Mouse (Mus musculus) forebrain, embryonic 14.5 days (tissue): ENCODE results near the gene Shb. TPM values are rescaled to one million over a fixed set of nuclear protein-coding genes. Genes with fewer than 3 reads are reported as not detected.

Source experiments
- ATAC-seq: fragments of 200-750 bp; cut with Nextera tagmentation; 2 replicates; pipeline ENCODE4 v1.8.0; 2017; ENCODE audit warnings: mild to moderate bottlenecking, moderate library complexity
- DNase-seq: peaks from one replicate; pipeline ENCODE4 v3.0.0-alpha.2; 2015; ENCODE audit warnings: low spot score
- H3K27ac ChIP-seq: fragments of 300-500 bp; sonication (generic); 2 replicates; pipeline ENCODE4 v1.5.1; 2014; ENCODE audit warnings: low read depth, mild to moderate bottlenecking, control low read depth, low read length, moderate library complexity
- H3K27me3 ChIP-seq: fragments of 300-500 bp; sonication (generic); replicated peaks from 2 replicates; pipeline ENCODE4 v1.6.1; 2014; ENCODE audit warnings: low read length, control low read depth, mixed read lengths; ENCODE audit not compliant: control insufficient read depth, insufficient read depth
- H3K36me3 ChIP-seq: fragments of 300-500 bp; sonication (generic); 2 replicates; pipeline ENCODE4 v1.6.1; 2014; ENCODE audit warnings: low read length, control low read depth; ENCODE audit not compliant: control insufficient read depth, insufficient read depth
- H3K4me1 ChIP-seq: fragments of 300-500 bp; sonication (generic); 2 replicates; pipeline ENCODE4 v1.6.1; 2014; ENCODE audit warnings: antibody characterized with exemption, low read length, control low read depth; ENCODE audit not compliant: control insufficient read depth, insufficient read depth
- H3K4me2 ChIP-seq: fragments of 300-500 bp; sonication (generic); 2 replicates; pipeline ENCODE4 v1.6.1; 2014; ENCODE audit warnings: mild to moderate bottlenecking, control low read depth, low read length
- H3K4me3 ChIP-seq: fragments of 300-500 bp; sonication (generic); 2 replicates; pipeline ENCODE4 v1.5.1; 2014; ENCODE audit warnings: low read depth, low read length, control low read depth
- H3K9ac ChIP-seq: fragments of 300-500 bp; sonication (generic); 2 replicates; pipeline ENCODE4 v1.6.1; 2014; ENCODE audit warnings: mild to moderate bottlenecking, low read length, control low read depth, moderate library complexity
- H3K9me3 ChIP-seq: fragments of 300-500 bp; sonication (generic); replicated peaks from 2 replicates; pipeline ENCODE4 v1.6.1; 2016; ENCODE audit warnings: low read length, control low read depth, mixed read lengths; ENCODE audit not compliant: control insufficient read depth
- whole genome bisulfite sequencing: fragments of 180-500 bp; shearing (Covaris S2); extraction: QIAGEN DNeasy Blood & Tissue Kit; methylation state at CpG from one replicate; pipeline ENCODE4 v1.1.7; 2014; 5-methylcytosine and 5-hydroxymethylcytosine counted together
- polyA plus RNA-seq: library from polyadenylated mRNA; unstranded; fragments of >200 nt; fragmentation: Nextera tagmentation; extraction: Ambion mirVana; gene quantifications from 2 replicates; pipeline ENCODE4 v1.2.1, GENCODE M21; 2014

The Shb gene
- polyA plus RNA-seq, 1 experiment from 2014 or later: 14.5 TPM

- Histone ChIP-seq H3K4me3 (no peak overlapping the region), H3K36me3 (peaks cover 35% of the 10 kb centered on the region), H3K9me3 (no peaks in the 10 kb centered on the region), H3K4me1 (peaks cover 16% of the 10 kb centered on the region; the same call in 1 of the 2 replicates), H3K27ac (no peak overlapping the region), H3K27me3 (no peaks in the 10 kb centered on the region), H3K4me2 (no peak overlapping the region), H3K9ac (no peak overlapping the region)
- WGBS: 78% methylated on average over 7 of the region's 7 CpGs
- DNase-seq (no peak), ATAC-seq (no peak)
These were observed 83.8 kb downstream of the Shb start for GRCm38 (mm10) chr4:45448481-45448880.

GRCm38 (mm10) chr4:45447196-45447595, 85.1 kb downstream of the Shb start:
- Histone ChIP-seq H3K9ac (no peak overlapping the region), H3K27me3 (no peaks in the 10 kb centered on the region), H3K4me1 (peaks cover 16% of the 10 kb centered on the region; the same call in 1 of the 2 replicates), H3K4me2 (no peak overlapping the region), H3K36me3 (peaks cover 43% of the 10 kb centered on the region), H3K4me3 (no peak overlapping the region), H3K9me3 (no peaks in the 10 kb centered on the region), H3K27ac (no peak overlapping the region)
- 93% methylated on average over 5 of the region's 5 CpGs for whole genome bisulfite sequencing
- no peak for ATAC-seq
- no peak for DNase-seq

- Histone ChIP-seq H3K27me3 (no peaks in the 10 kb centered on the region), H3K36me3 (peaks cover 48% of the 10 kb centered on the region), H3K9me3 (no peaks in the 10 kb centered on the region), H3K27ac (no peak overlapping the region), H3K4me3 (no peak overlapping the region), H3K4me2 (no peak overlapping the region), H3K9ac (no peak overlapping the region), H3K4me1 (peaks cover 12% of the 10 kb centered on the region; the same call in 1 of the 2 replicates)
- DNase-seq (no peak), ATAC-seq (no peak)
- WGBS: 74% methylated on average over 3 of the region's 3 CpGs
These were observed 87.0 kb downstream of the Shb start for GRCm38 (mm10) chr4:45445235-45445634.

GRCm38 (mm10) chr4:45444813-45445212, 87.5 kb downstream of the Shb start:
- no peak overlapping the region for H3K9ac ChIP-seq
- WGBS: 82% methylated on average over 4 of the region's 4 CpGs
- no peak for ATAC-seq

GRCm38 (mm10) chr4:45443652-45444051, 88.6 kb downstream of the Shb start:
- H3K4me2 ChIP-seq: no peak overlapping the region
- H3K4me1 ChIP-seq: peaks cover 1% of the 10 kb centered on the region; the same call in 1 of the 2 replicates
- H3K9me3 ChIP-seq: no peaks in the 10 kb centered on the region
- no peak overlapping the region for H3K4me3 ChIP-seq
- H3K36me3 ChIP-seq: peaks cover 56% of the 10 kb centered on the region
- H3K27me3 ChIP-seq: no peaks in the 10 kb centered on the region
- H3K9ac ChIP-seq: no peak overlapping the region
- ATAC-seq: no peak
- DNase-seq: no peak
- H3K27ac ChIP-seq: no peak overlapping the region
- WGBS: 89% methylated on average over 7 of the region's 7 CpGs

More at GRCm38 (mm10) chr4:45444813-45445212, 87.5 kb downstream of the Shb start:
- DNase-seq: no peak
- Histone ChIP-seq H3K4me1 (peaks cover 11% of the 10 kb centered on the region; the same call in 1 of the 2 replicates), H3K4me3 (no peak overlapping the region), H3K9me3 (no peaks in the 10 kb centered on the region), H3K4me2 (no peak overlapping the region), H3K36me3 (peaks cover 52% of the 10 kb centered on the region), H3K27me3 (no peaks in the 10 kb centered on the region), H3K27ac (no peak overlapping the region)

- Histone ChIP-seq H3K9me3 (no peaks in the 10 kb centered on the region), H3K4me1 (0 out of 2 replicates have a peak, but pooled peaks cover 2% of the 10 kb centered on the region), H3K4me2 (no peak overlapping the region), H3K27ac (no peak overlapping the region), H3K4me3 (no peak overlapping the region), H3K9ac (no peak overlapping the region), H3K27me3 (no peaks in the 10 kb centered on the region), H3K36me3 (peaks cover 54% of the 10 kb centered on the region)
- ATAC-seq: no peak
- 67% methylated on average over 3 of the region's 3 CpGs for WGBS
- DNase-seq: no peak
These were observed 90.0 kb downstream of the Shb start for GRCm38 (mm10) chr4:45442237-45442636.

- WGBS: 58% methylated on average over 1 of the region's 1 CpGs
- H3K36me3 ChIP-seq: peaks cover 49% of the 10 kb centered on the region
- H3K4me2 ChIP-seq: no peak overlapping the region
- DNase-seq: no peak
- no peaks in the 10 kb centered on the region for H3K9me3 ChIP-seq
- peaks cover 6% of the 10 kb centered on the region; the same call in 1 of the 2 replicates for H3K4me1 ChIP-seq
- no peak for ATAC-seq
- no peaks in the 10 kb centered on the region for H3K27me3 ChIP-seq
- no peak overlapping the region for H3K27ac ChIP-seq
- no peak overlapping the region for H3K4me3 ChIP-seq
- H3K9ac ChIP-seq: no peak overlapping the region
These were observed 90.5 kb downstream of the Shb start for GRCm38 (mm10) chr4:45441778-45442177.

- no peak overlapping the region for H3K4me2 ChIP-seq
- DNase-seq: no peak
- no peaks in the 10 kb centered on the region for H3K9me3 ChIP-seq
- H3K4me1 ChIP-seq: peaks cover 15% of the 10 kb centered on the region
- 69% methylated on average over 5 of the region's 5 CpGs for WGBS
- no peaks in the 10 kb centered on the region for H3K27me3 ChIP-seq
- ATAC-seq: no peak
- H3K4me3 ChIP-seq: no peak overlapping the region
- H3K9ac ChIP-seq: no peak overlapping the region
- peaks cover 27% of the 10 kb centered on the region for H3K36me3 ChIP-seq
- H3K27ac ChIP-seq: no peak overlapping the region
These were observed 93.0 kb downstream of the Shb start for GRCm38 (mm10) chr4:45439281-45439680.

GRCm38 (mm10) chr4:45437010-45437409, 95.3 kb downstream of the Shb start:
- WGBS: 62% methylated on average over 3 of the region's 3 CpGs
- Histone ChIP-seq H3K4me3 (no peak overlapping the region), H3K9me3 (no peaks in the 10 kb centered on the region), H3K4me1 (peaks cover 15% of the 10 kb centered on the region), H3K36me3 (peaks cover 12% of the 10 kb centered on the region), H3K27ac (peak overlapping the region; percentile 40; the same call in 1 of the 2 replicates), H3K4me2 (no peak overlapping the region), H3K9ac (0 out of 2 replicates have a peak overlapping the region, but pooled peaks have one; percentile 21), H3K27me3 (no peaks in the 10 kb centered on the region)
- DNase-seq (no peak), ATAC-seq (0 out of 2 replicates have a peak, but pooled peaks have one; percentile 14)
